Mouse (Mus musculus) embryo, embryonic 11 days (tissue): ENCODE measurements at regions not wholly inside any gene's neighbourhood (a gene's known extent, or its start where the extent isn't known, plus 50 kb on each side); places are given as distances from the start of the nearest gene placed in this dataset.

ENCODE experiments used
- DNase-seq: peaks from one replicate; pipeline ENCODE4 v3.0.0-alpha.2; 2015

- DNase-seq: no peak
Measured at GRCm38 (mm10) chr5:12233377-12234096, 149.6 kb upstream of the Sema3d start.

- no peak for DNase-seq
Measured at GRCm38 (mm10) chr5:12243179-12243805, 139.9 kb upstream of the Sema3d start.

GRCm38 (mm10) chr5:12293685-12294084, 89.5 kb upstream of the Sema3d start:
- peak; percentile 4 for DNase-seq

GRCm38 (mm10) chr5:12297331-12297730, 85.9 kb upstream of the Sema3d start:
- peak; percentile 13 for DNase-seq

- DNase-seq: peak; percentile 49
Measured at GRCm38 (mm10) chr5:12301833-12302808, 81.1 kb upstream of the Sema3d start.

- DNase-seq: no peak
Measured at GRCm38 (mm10) chr5:12309408-12309807, 73.8 kb upstream of the Sema3d start.

GRCm38 (mm10) chr5:12332648-12333305, 50.4 kb upstream of the Sema3d start:
- no peak for DNase-seq
